Mouse (Mus musculus): ENCODE data around the gene Dtx1. TPM values are rescaled to one million over a fixed set of nuclear protein-coding genes. Genes with fewer than 3 reads are reported as not detected.

Gene Dtx1
- total and polyA plus RNA-seq, 3 experiments: 0.12 to 0.63 TPM; not detected in 1

GRCm38 (mm10) chr5:120680918-120681317 is 30.8 kb downstream of the Dtx1 start:
- Histone ChIP-seq H3K9me3 (replicated peaks; ENCODE audit: insufficient read depth, low read length) (no peaks in the 10 kb centered on the region), H3K27me3 (ENCODE audit: control insufficient read depth in 1 of 2, insufficient read depth in 2 of 2, low read length in 2 of 2) (no peaks in the 10 kb centered on the region), H3K9ac (ENCODE audit: control insufficient read depth, low read depth, low read length, poor library complexity, severe bottlenecking) (no peak overlapping the region), H3K4me3 (ENCODE audit: control insufficient read depth in 1 of 2, insufficient read depth in 1 of 2, low read depth in 2 of 2, low read length in 2 of 2) (no peak overlapping the region), H3K36me3 (ENCODE audit: control insufficient read depth in 1 of 2, insufficient read depth in 2 of 2, low read length in 2 of 2) (no peaks in the 10 kb centered on the region), H3K4me1 (ENCODE audit: control insufficient read depth in 1 of 2, insufficient read depth in 2 of 2, low read length in 2 of 2) (no peaks in the 10 kb centered on the region), H3K79me2 (ENCODE audit: control insufficient read depth, insufficient read depth, low read length, poor library complexity) (no peaks in the 10 kb centered on the region), H3K27ac (ENCODE audit: control insufficient read depth, low read depth, low read length) (no peak overlapping the region)
- no peak for DNase-seq (ENCODE audit: low read depth, low spot score)
- TF ChIP-seq USF1 (IDR thresholded peaks at IDR 0.05; ENCODE audit: low read depth, low read length) (no peak), TCF12 (IDR thresholded peaks at IDR 0.05; ENCODE audit: low read depth, low read length) (no peak), MAX (IDR thresholded peaks at IDR 0.05; ENCODE audit: low read length) (no peak), TAL1 (IDR thresholded peaks at IDR 0.05; ENCODE audit: low read length) (no peak), MEF2A (IDR thresholded peaks at IDR 0.05; ENCODE audit: extremely low read depth, insufficient replicate concordance, low read depth, low read length, poor library complexity, severe bottlenecking) (no peak), ELF1 (IDR thresholded peaks at IDR 0.05; ENCODE audit: low read depth, low read length) (no peak), ETS1 (IDR thresholded peaks at IDR 0.05; ENCODE audit: low read depth, low read length) (no peak), RCOR1 (IDR thresholded peaks at IDR 0.05; ENCODE audit: low read depth, low read length) (no peak), ZNF384 (IDR thresholded peaks at IDR 0.05; ENCODE audit: low read depth, low read length) (no peak), TBP (IDR thresholded peaks at IDR 0.05; ENCODE audit: low read depth, low read length) (no peak), NELFE (IDR thresholded peaks at IDR 0.05; ENCODE audit: low read depth, low read length) (no peak)

- Histone ChIP-seq H3K36me3 (ENCODE audit: control insufficient read depth in 1 of 2, insufficient read depth in 2 of 2, low read length in 2 of 2) (no peaks in the 10 kb centered on the region), H3K4me3 (ENCODE audit: control insufficient read depth in 1 of 2, insufficient read depth in 1 of 2, low read depth in 2 of 2, low read length in 2 of 2) (no peak overlapping the region), H3K79me2 (ENCODE audit: control insufficient read depth, insufficient read depth, low read length, poor library complexity) (no peaks in the 10 kb centered on the region), H3K27ac (ENCODE audit: control insufficient read depth, low read depth, low read length) (no peak overlapping the region), H3K9me3 (replicated peaks; ENCODE audit: insufficient read depth, low read length) (no peaks in the 10 kb centered on the region), H3K27me3 (ENCODE audit: control insufficient read depth in 1 of 2, insufficient read depth in 2 of 2, low read length in 2 of 2) (no peaks in the 10 kb centered on the region), H3K4me1 (ENCODE audit: control insufficient read depth in 1 of 2, insufficient read depth in 2 of 2, low read length in 2 of 2) (no peaks in the 10 kb centered on the region), H3K9ac (ENCODE audit: control insufficient read depth, low read depth, low read length, poor library complexity, severe bottlenecking) (no peak overlapping the region)
- DNase-seq (ENCODE audit: low read depth, low spot score): peak; percentile 12
- TF ChIP-seq POLR2A (IDR thresholded peaks at IDR 0.05; ENCODE audit: control insufficient read depth in 1 of 2, insufficient read depth in 1 of 2, low read depth in 1 of 2, low read length in 2 of 2, poor library complexity in 1 of 2): no peak
- TF ChIP-seq SMC3 (IDR thresholded peaks at IDR 0.05; ENCODE audit: low read depth, low read length): 0 out of 2 replicates have a peak, but pooled peaks have one; percentile 12
- no peak for TF ChIP-seq ZMIZ1 (IDR thresholded peaks at IDR 0.05; ENCODE audit: low read depth, low read length)
- no peak for TF ChIP-seq EP300 (IDR thresholded peaks at IDR 0.05; ENCODE audit: low read depth in 1 of 2, low read length in 2 of 2)
- peak in 1 of 3 experiments; percentile 13; a peak in 2 of 6 replicates for TF ChIP-seq CTCF (IDR thresholded peaks at IDR 0.05 in 2 of 3, conservative IDR thresholded peaks at IDR 0.05 in 1 of 3; ENCODE audit: control insufficient read depth in 1 of 3, insufficient read depth in 1 of 3, low read depth in 2 of 3, low read length in 3 of 3, poor library complexity in 1 of 3, severe bottlenecking in 1 of 3)
- no peak for TF ChIP-seq MEF2A (IDR thresholded peaks at IDR 0.05; ENCODE audit: extremely low read depth, insufficient replicate concordance, low read depth, low read length, poor library complexity, severe bottlenecking)
- TF ChIP-seq MAFK (IDR thresholded peaks at IDR 0.05; ENCODE audit: borderline replicate concordance, low read depth, low read length): no peak
Observed at GRCm38 (mm10) chr5:120679676-120680555, 31.8 kb downstream of the Dtx1 start.

Data from MEL (cell line).